Mouse (Mus musculus) heart, embryonic 14.5 days (tissue): ENCODE results near the gene Cct3. TPM values are rescaled to one million over a fixed set of nuclear protein-coding genes. Genes with fewer than 3 reads are reported as not detected.
"Not testable (repeated sequence)": the region's sequence is repeated elsewhere in the genome, so short reads cannot be mapped to it uniquely, and the experiment has no call there.

ENCODE experiments used
- ATAC-seq: fragments of 200-750 bp; cut with Nextera tagmentation; 2 replicates; pipeline ENCODE4 v1.8.0; 2017; ENCODE audit warnings: low read depth, moderate TSS enrichment; ENCODE audit not compliant: insufficient number of reproducible peaks, insufficient read depth, low FRiP score
- H3K27ac ChIP-seq, 2 experiments: fragments of 200-500 bp in 1 of 2; fragments of 300-500 bp in 1 of 2; sonication (generic) in 1 of 2; replicated peaks in 1 of 2; 2 replicates each; pipeline ENCODE4 v1.5.1; 2012 to 2014; ENCODE audit warnings: low read depth in 2 of 2, low read length in 2 of 2, control low read depth in 1 of 2, mild to moderate bottlenecking in 1 of 2, mixed read lengths in 1 of 2; ENCODE audit not compliant: control insufficient read depth in 1 of 2, insufficient read depth in 1 of 2
- H3K27me3 ChIP-seq: fragments of 300-500 bp; sonication (generic); 2 replicates; pipeline ENCODE4 v1.6.1; 2014; ENCODE audit warnings: mild to moderate bottlenecking, low read length, control low read depth; ENCODE audit not compliant: control insufficient read depth, insufficient read depth
- H3K36me3 ChIP-seq: fragments of 300-500 bp; sonication (generic); 2 replicates; pipeline ENCODE4 v1.6.1; 2014; ENCODE audit warnings: mild to moderate bottlenecking, control low read depth, low read length, mixed read lengths; ENCODE audit not compliant: control insufficient read depth, insufficient read depth
- H3K4me1 ChIP-seq, 2 experiments: fragments of 200-500 bp in 1 of 2; fragments of 300-500 bp in 1 of 2; sonication (generic) in 1 of 2; 2 replicates each; pipeline ENCODE4 v1.6.1; 2012 to 2014; ENCODE audit warnings: low read length in 2 of 2, control low read depth in 1 of 2, mixed read lengths in 1 of 2; ENCODE audit not compliant: control insufficient read depth in 2 of 2, insufficient read depth in 2 of 2
- H3K4me2 ChIP-seq: fragments of 300-500 bp; sonication (generic); 2 replicates; pipeline ENCODE4 v1.6.1; 2014; ENCODE audit warnings: mild to moderate bottlenecking, low read length
- H3K4me3 ChIP-seq, 2 experiments: fragments of 200-500 bp in 1 of 2; fragments of 300-500 bp in 1 of 2; sonication (generic) in 1 of 2; 2 replicates each; pipeline ENCODE4 v1.5.1; 2012 to 2014; ENCODE audit warnings: low read length in 2 of 2, mild to moderate bottlenecking in 2 of 2, control low read depth in 1 of 2, low read depth in 1 of 2, moderate library complexity in 1 of 2; ENCODE audit not compliant: control insufficient read depth in 1 of 2, insufficient read depth in 1 of 2
- H3K9ac ChIP-seq: fragments of 300-500 bp; sonication (generic); 2 replicates; pipeline ENCODE4 v1.6.1; 2014; ENCODE audit warnings: mild to moderate bottlenecking, low read length
- H3K9me3 ChIP-seq: fragments of 300-500 bp; sonication (generic); 2 replicates; pipeline ENCODE4 v1.6.1; 2016; ENCODE audit warnings: low read length, control low read depth; ENCODE audit not compliant: control insufficient read depth
- WGBS: fragments of 180-500 bp; shearing (Covaris S2); extraction: QIAGEN DNeasy Blood & Tissue Kit; methylation state at CpG from one replicate; pipeline ENCODE4 v1.1.7; 2014; 5-methylcytosine and 5-hydroxymethylcytosine counted together
- polyA plus RNA-seq: library from polyadenylated mRNA; unstranded; fragments of >200 nt; fragmentation: Nextera tagmentation; extraction: Ambion mirVana; gene quantifications from 2 replicates; pipeline ENCODE4 v1.2.1, GENCODE M21; 2014

Cct3 gene
- polyA plus RNA-seq, 1 experiment from 2014 or later, result 393 TPM

DNA sequence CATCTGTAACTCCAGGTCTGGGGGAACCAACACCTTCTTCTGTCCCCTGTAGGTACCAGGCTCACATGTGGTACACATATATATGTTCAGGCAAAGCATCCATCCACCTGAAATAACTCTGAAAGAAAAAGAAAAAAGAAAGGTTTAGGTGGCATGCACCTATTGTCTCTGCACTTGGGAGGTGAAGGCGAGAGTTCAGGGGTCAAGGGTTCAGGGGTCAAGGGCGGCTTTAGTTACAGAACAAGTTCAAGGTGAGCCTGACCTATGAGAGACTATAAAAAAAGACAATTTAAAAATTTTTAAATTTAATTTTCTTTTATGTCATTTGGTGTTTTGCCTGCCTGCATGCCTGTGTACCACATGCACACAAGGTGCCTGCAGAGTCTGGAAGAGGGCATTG lies 16.9 kb upstream of the Cct3 start:
- H3K4me1 ChIP-seq, result no peaks in the 10 kb centered on the region
- H3K9ac ChIP-seq, result no peak overlapping the region
- ATAC-seq, result no peak
- no peak overlapping the region for H3K27ac ChIP-seq
- no peaks in the 10 kb centered on the region for H3K27me3 ChIP-seq
- no peak overlapping the region for H3K4me2 ChIP-seq
- no peaks in the 10 kb centered on the region for H3K36me3 ChIP-seq
- 81% methylated on average over 2 of the region's 2 CpGs for WGBS
- H3K4me3 ChIP-seq, result no peak overlapping the region
- H3K9me3 ChIP-seq, result no peaks in the 10 kb centered on the region

- not testable (repeated sequence) for H3K36me3 ChIP-seq, H3K9ac ChIP-seq, H3K4me1 ChIP-seq, H3K9me3 ChIP-seq, H3K27me3 ChIP-seq, H3K27ac ChIP-seq, H3K4me3 ChIP-seq, H3K4me2 ChIP-seq, ATAC-seq
- 60% methylated on average over 11 of the region's 11 CpGs for WGBS
These were observed 15.6 kb upstream of the Cct3 start for GRCm38 (mm10) chr3:88281141-88281916.

DNA sequence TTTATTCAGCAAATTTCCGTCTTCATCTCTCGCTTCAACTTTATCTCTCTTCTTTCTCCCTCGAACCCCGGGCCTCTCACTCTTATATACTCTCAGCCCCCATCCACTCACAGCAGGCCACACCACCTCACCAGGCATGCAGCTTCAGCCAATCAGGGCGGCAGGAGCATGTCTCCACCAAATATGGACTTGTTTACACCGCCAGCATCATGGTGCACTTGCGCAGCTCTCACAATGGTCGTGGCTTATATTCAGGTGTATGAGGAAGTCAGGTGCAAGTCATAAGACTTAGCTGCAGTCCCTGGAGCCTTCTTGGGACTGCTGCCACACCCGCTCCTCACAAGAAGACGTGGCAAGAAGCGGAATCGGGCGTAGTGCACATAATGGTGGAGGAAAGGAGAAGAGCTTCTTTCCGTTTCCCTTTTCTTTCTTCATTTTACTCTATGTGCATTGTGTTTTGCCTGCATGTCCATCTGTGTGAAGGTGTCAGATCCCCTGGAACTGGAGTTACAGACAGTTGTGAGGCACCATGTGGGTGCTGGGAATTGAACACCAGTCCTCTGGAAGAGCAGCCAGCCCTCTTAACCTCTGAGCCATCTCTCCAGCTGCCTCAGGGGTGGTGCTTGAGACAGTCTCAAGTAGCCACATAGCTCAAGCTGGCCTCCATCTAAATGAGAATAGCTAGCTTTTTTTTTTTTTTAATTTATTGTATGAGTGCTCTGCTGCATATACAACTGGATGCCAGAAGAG lies 11.9 kb upstream of the Cct3 start:
- not testable (repeated sequence) for H3K4me3 ChIP-seq, H3K36me3 ChIP-seq, H3K27me3 ChIP-seq, ATAC-seq, H3K27ac ChIP-seq, H3K9me3 ChIP-seq, H3K4me2 ChIP-seq, H3K9ac ChIP-seq, H3K4me1 ChIP-seq
- 93% methylated on average over 14 of the region's 14 CpGs for WGBS

GRCm38 (mm10) chr3:88285565-88285895 lies 11.4 kb upstream of the Cct3 start:
- H3K27me3 ChIP-seq, H3K27ac ChIP-seq, H3K4me2 ChIP-seq, H3K4me1 ChIP-seq, H3K36me3 ChIP-seq, H3K9ac ChIP-seq, H3K4me3 ChIP-seq, ATAC-seq, H3K9me3 ChIP-seq: not testable (repeated sequence)
- no CpG with 5 or more reads among the region's 2 CpGs for WGBS

DNA sequence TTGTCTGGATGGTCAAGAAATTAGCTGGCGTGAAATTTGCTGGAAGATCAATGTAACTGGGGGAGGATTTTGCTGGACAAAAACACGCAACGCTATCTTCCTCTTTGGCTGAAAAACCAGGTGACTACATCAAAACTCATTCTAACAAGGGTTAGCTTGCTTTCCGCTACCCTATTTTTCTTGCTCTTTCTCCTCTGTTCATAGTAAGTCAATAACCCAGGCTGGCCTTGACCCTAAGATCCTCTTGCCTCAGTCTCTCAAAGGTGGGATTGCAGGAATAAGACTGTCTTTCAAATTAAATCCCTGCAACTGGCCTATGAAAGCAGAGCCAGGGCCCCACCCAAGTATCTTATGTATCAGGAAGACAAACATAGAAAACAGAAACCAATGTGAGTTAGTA lies 9.8 kb upstream of the Cct3 start, which contains the start of gene Gm38392:
Gm38392 (minus strand) TSS at position 101 of the 400 bp plus-strand sequence.
- Histone ChIP-seq H3K9me3 (no peaks in the 10 kb centered on the region), H3K36me3 (peaks cover 8% of the 10 kb centered on the region; the same call in 1 of the 2 replicates), H3K27me3 (no peaks in the 10 kb centered on the region), H3K4me2 (no peak within 1 kb of the TSS), H3K4me1 (no peaks in the 10 kb centered on the region), H3K9ac (no peak within 1 kb of the TSS), H3K27ac (no peak within 1 kb of the TSS), H3K4me3 (no peak within 1 kb of the TSS)
- no peak for ATAC-seq
- 88% methylated on average over 4 of the region's 4 CpGs for WGBS

DNA sequence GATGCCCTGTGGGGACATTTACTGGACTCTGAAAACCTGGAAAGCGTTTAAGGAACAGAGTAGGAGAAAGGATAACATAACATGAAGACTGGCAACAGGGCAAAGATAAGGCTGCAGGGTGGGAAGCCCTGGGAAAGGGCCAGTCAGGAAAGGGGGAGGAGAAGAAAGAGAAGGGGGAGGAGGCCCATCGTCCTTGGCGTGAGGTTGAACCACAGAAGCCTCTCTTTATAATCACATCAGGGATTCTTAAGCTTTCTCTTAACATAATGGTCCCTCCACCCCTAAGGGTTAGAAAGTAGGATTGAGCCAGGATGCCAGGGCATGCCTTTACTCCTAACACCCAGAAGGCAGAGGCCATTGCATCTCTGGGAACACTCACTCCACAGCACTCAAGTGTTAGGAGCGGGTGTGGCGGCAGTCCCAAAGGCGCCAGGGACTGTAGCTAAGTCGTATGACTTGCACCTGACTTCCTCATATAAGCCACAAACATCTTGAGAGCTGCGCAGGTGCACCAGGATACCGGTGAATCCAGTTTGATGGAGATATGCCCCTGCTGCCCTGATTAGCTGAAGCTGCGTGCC lies 8.7 kb upstream of the Cct3 start:
- not testable (repeated sequence) for H3K4me3 ChIP-seq, H3K4me1 ChIP-seq, ATAC-seq, H3K27me3 ChIP-seq, H3K9ac ChIP-seq, H3K27ac ChIP-seq, H3K9me3 ChIP-seq, H3K4me2 ChIP-seq, H3K36me3 ChIP-seq
- WGBS, result 69% methylated on average over 8 of the region's 10 CpGs

GRCm38 (mm10) chr3:88291970-88292369 lies 4.9 kb upstream of the Cct3 start:
- Histone ChIP-seq H3K36me3 (0 out of 2 replicates have a peak, but pooled peaks cover 3% of the 10 kb centered on the region), H3K4me2 (no peak overlapping the region), H3K9ac (no peak overlapping the region), H3K4me3 (no peak overlapping the region), H3K9me3 (no peaks in the 10 kb centered on the region), H3K27ac (no peak overlapping the region), H3K27me3 (no peaks in the 10 kb centered on the region), H3K4me1 (0 out of 4 replicates have a peak, but pooled peaks cover 2 to 6% of the 10 kb centered on the region in 2 experiments)
- 64% methylated on average over 4 of the region's 4 CpGs for WGBS
- no peak for ATAC-seq
